Mouse (Mus musculus) forebrain, embryonic 15.5 days (tissue): ENCODE measurements around the gene Tmbim7. TPM values are rescaled to one million over a fixed set of nuclear protein-coding genes. Genes with fewer than 3 reads are reported as not detected.
"Not testable (repeated sequence)": the region's sequence is repeated elsewhere in the genome, so short reads cannot be mapped to it uniquely, and the experiment has no call there.

ENCODE experiments used
- ATAC-seq: fragments of 200-750 bp; cut with Nextera tagmentation; replicated peaks from 2 replicates; pipeline ENCODE4 v1.8.0; 2017; ENCODE audit warnings: mild to moderate bottlenecking, moderate TSS enrichment, moderate library complexity
- H3K27ac ChIP-seq: fragments of 300-500 bp; sonication (generic); replicated peaks from 2 replicates; pipeline ENCODE4 v1.5.1; 2015; ENCODE audit warnings: mild to moderate bottlenecking, inconsistent platforms
- H3K27me3 ChIP-seq: fragments of 300-500 bp; sonication (generic); 2 replicates; pipeline ENCODE4 v1.6.1; 2015; ENCODE audit warnings: inconsistent platforms
- H3K36me3 ChIP-seq: fragments of 300-500 bp; sonication (generic); 2 replicates; pipeline ENCODE4 v1.6.1; 2015; ENCODE audit warnings: mild to moderate bottlenecking, inconsistent platforms
- H3K4me1 ChIP-seq: fragments of 300-500 bp; sonication (generic); 2 replicates; pipeline ENCODE4 v1.6.1; 2015; ENCODE audit warnings: inconsistent platforms
- H3K4me2 ChIP-seq: fragments of 300-500 bp; sonication (generic); replicated peaks from 2 replicates; pipeline ENCODE4 v1.6.1; 2015; ENCODE audit warnings: mild to moderate bottlenecking, inconsistent platforms
- H3K4me3 ChIP-seq: fragments of 300-500 bp; sonication (generic); 2 replicates; pipeline ENCODE4 v1.5.1; 2015; ENCODE audit warnings: mild to moderate bottlenecking, inconsistent platforms
- H3K9ac ChIP-seq: fragments of 300-500 bp; sonication (generic); replicated peaks from 2 replicates; pipeline ENCODE4 v1.6.1; 2015; ENCODE audit warnings: mild to moderate bottlenecking, inconsistent platforms
- H3K9me3 ChIP-seq: fragments of 300-500 bp; sonication (generic); 2 replicates; pipeline ENCODE4 v1.6.1; 2016; ENCODE audit warnings: inconsistent platforms
- WGBS: fragments of 180-500 bp; shearing (Covaris S2); methylation state at CpG from one replicate; pipeline ENCODE4 v1.1.7; 2015; ENCODE audit warnings: mixed read lengths; 5-methylcytosine and 5-hydroxymethylcytosine counted together
- polyA plus RNA-seq: library from polyadenylated mRNA; unstranded; fragments of >200 nt; fragmentation: Nextera tagmentation; extraction: Ambion mirVana; gene quantifications from 2 replicates; pipeline ENCODE4 v1.2.1, GENCODE M21; 2015

The Tmbim7 gene
- polyA plus RNA-seq, 1 experiment from 2014 or later: not detected

DNA sequence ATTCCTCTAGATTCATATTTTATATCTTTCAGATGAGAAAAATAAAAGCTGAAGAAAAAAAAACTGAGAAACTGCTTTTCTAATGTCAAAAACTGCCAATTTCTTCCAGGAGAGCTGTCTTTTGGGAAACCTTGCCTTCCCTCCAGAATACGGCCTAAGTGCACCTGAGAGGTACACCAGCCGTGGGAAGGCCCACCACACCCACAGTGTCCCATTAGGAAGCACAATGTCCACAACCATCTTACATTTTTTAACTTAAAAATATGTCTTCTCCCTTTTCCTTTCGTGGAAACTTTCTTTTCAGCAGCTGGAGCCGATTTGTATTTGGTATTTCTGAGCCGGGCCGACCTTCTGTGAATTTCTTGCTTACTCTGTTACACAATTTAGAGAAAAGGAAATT lies 4.4 kb upstream of the Tmbim7 start:
- peak overlapping the region; percentile 93 for H3K4me3 ChIP-seq
- H3K4me2 ChIP-seq: peak overlapping the region; percentile 49
- peak overlapping the region; percentile 84; the same call in 1 of the 2 replicates for H3K9ac ChIP-seq
- no peak for ATAC-seq
- H3K9me3 ChIP-seq: no peaks in the 10 kb centered on the region
- peaks cover 22% of the 10 kb centered on the region for H3K36me3 ChIP-seq
- WGBS: 22% methylated on average over 6 of the region's 6 CpGs
- peaks cover 15% of the 10 kb centered on the region for H3K4me1 ChIP-seq
- H3K27me3 ChIP-seq: no peaks in the 10 kb centered on the region
- H3K27ac ChIP-seq: no peak overlapping the region

DNA sequence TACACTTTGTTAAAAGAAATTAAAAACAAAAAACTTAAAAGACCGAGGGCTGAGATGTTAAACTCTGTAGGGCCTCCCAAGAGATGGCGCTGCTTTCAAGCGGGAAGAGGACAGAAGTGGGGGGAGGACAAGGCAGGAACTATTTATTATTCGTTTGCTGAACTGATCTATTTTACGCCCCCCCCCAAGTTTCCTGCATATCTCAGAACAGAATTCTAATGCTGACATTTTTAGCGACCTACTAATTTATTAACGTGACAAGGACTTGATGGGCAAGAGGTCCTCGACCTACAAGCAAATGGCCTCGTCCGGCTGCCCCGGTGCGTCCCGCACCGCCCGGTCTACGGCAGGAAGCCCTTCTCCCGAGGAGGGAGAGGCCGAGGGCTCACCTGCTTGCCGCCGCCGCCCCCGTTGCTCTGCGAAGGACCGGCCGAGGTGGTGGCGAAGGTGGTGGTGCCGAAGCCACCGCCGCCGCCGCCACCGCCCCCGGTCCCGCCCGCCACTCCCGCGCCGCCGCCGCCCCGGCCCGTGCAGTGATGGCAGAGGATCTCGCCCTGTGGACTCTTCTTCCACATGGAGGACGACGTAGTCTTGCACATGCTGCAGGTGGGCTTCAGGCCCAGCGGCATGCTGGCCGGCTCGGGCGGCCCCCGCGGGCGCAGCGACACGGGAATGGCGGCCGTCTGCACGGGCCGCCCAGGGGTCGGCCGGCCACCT lies 3.8 kb upstream of the Tmbim7 start:
- no peaks in the 10 kb centered on the region for H3K27me3 ChIP-seq
- H3K4me3 ChIP-seq: peak overlapping the region; percentile 93
- H3K9ac ChIP-seq: peak overlapping the region; percentile 84
- peaks cover 19% of the 10 kb centered on the region for H3K36me3 ChIP-seq
- H3K4me1 ChIP-seq: peaks cover 15% of the 10 kb centered on the region
- H3K4me2 ChIP-seq: peak overlapping the region; percentile 49
- H3K27ac ChIP-seq: peak overlapping the region; percentile 85
- H3K9me3 ChIP-seq: no peaks in the 10 kb centered on the region
- under 1% methylated on average over 60 of the region's 60 CpGs for WGBS
- ATAC-seq: peak; percentile 87

DNA sequence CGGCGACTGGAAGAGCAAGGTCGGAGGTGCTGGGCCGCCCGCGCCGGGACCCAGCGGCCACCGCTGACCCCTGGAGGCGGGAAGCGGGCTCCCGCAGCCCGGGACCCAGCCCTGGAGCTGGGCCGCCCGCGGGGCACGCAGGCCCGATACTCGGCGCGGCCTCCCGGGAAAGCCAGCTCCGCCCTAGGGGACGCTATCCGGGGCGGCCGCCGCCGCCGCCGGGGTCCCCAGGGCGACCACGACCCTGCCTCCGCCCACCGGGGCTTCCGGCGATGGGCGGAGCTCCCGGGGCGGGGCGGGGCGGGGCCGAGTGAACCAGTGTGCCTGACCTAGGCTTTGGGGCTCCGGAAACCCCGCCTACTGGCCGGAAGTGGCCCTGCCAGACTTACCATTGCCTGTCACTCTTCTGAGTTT lies 3.3 kb upstream of the Tmbim7 start:
- peak; percentile 96 for ATAC-seq
- peak overlapping the region; percentile 85 for H3K27ac ChIP-seq
- peak overlapping the region; percentile 93 for H3K4me3 ChIP-seq
- no peaks in the 10 kb centered on the region for H3K27me3 ChIP-seq
- WGBS: 0% methylated on average over 24 of the region's 46 CpGs
- peaks cover 15% of the 10 kb centered on the region for H3K36me3 ChIP-seq
- peaks cover 15% of the 10 kb centered on the region for H3K4me1 ChIP-seq
- peak overlapping the region; percentile 49 for H3K4me2 ChIP-seq
- peak overlapping the region; percentile 84 for H3K9ac ChIP-seq
- no peaks in the 10 kb centered on the region for H3K9me3 ChIP-seq

DNA sequence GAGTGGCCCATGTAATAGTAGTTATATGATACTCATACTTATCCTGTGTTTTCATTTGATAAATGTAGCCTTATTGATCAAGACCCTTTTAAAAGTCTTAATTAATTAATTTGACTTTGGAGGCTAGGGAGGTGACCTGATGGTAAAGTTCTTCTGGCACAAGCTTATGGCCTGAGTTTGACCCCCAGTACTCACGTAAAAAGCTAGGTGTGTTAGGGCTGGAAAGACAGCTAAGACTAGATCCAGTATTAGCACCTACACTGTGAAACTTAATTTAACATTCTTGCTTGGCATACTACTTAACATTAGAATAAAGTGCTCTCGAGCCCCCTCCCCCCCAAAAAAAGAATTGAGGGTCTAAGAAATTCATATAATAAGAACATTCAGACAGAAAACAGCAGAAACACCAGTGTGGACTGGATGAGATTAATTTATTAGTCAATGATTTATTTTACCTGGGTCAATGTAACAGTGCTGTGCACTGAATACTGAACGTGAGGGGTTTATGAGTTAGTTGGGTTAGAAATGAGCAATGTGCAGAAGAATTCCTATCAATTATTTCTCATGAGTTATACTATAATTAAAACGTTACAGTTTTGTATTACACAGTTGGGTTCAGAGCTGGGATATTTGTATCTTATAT lies 2.7 kb upstream of the Tmbim7 start:
- Histone ChIP-seq H3K36me3 (peaks cover 11% of the 10 kb centered on the region), H3K4me3 (peak overlapping the region; percentile 93; the same call in 1 of the 2 replicates), H3K4me2 (peak overlapping the region; percentile 49; the same call in 1 of the 2 replicates), H3K4me1 (peaks cover 15% of the 10 kb centered on the region), H3K9ac (no peak overlapping the region), H3K9me3 (no peaks in the 10 kb centered on the region), H3K27ac (no peak overlapping the region), H3K27me3 (no peaks in the 10 kb centered on the region)
- ATAC-seq: peak; percentile 11
- WGBS: 58% methylated on average over 4 of the region's 4 CpGs

DNA sequence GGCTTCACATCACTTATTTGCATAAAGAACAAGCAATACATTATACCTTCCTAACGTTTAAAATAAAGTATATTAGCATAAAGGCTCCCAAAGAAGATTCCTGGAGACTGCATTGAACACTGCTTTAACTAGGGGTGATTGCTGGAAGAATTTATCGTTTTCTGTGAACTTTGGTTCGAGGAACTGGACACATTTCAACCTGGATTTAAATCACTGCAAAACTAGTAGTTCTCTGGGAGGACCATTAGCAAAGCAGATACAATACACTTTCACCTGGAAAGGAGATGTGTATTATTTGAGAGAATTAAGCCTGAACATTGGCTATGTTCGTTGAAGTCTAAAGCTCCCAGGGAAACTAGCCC lies 2.2 kb upstream of the Tmbim7 start:
- H3K4me1 ChIP-seq: peaks cover 15% of the 10 kb centered on the region
- no peaks in the 10 kb centered on the region for H3K9me3 ChIP-seq
- H3K27me3 ChIP-seq: no peaks in the 10 kb centered on the region
- no peak overlapping the region for H3K9ac ChIP-seq
- H3K4me3 ChIP-seq: no peak overlapping the region
- ATAC-seq: no peak
- peaks cover 9% of the 10 kb centered on the region for H3K36me3 ChIP-seq
- 72% methylated on average over 4 of the region's 4 CpGs for WGBS
- H3K4me2 ChIP-seq: no peak overlapping the region
- no peak overlapping the region for H3K27ac ChIP-seq

DNA sequence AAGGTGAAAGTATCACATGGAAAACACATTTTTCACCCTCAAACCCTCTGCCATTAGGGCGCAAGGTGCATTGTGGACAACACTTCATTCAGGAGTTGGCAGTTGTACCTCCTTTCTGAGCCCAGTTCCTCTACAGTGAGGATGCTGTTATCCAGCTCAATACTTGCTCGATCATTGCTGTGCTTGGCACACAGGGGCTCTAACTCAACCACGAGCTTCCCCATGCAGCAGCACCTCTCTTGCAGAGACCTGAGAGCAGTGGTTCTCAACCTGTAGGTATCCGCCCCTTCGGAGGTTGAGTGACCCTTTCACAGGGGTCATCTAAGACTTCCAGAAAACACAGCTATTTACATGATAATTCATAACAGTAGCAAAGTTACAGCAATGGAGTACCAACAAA lies 640 bp downstream of the Tmbim7 start:
- no peak for ATAC-seq
- no peak overlapping the region for H3K4me3 ChIP-seq
- H3K4me1 ChIP-seq: peaks cover 5% of the 10 kb centered on the region
- H3K36me3 ChIP-seq: no peaks in the 10 kb centered on the region
- WGBS: 91% methylated on average over 5 of the region's 5 CpGs
- no peaks in the 10 kb centered on the region for H3K27me3 ChIP-seq
- H3K4me2 ChIP-seq: no peak overlapping the region
- no peaks in the 10 kb centered on the region for H3K9me3 ChIP-seq
- H3K9ac ChIP-seq: no peak overlapping the region
- no peak overlapping the region for H3K27ac ChIP-seq

DNA sequence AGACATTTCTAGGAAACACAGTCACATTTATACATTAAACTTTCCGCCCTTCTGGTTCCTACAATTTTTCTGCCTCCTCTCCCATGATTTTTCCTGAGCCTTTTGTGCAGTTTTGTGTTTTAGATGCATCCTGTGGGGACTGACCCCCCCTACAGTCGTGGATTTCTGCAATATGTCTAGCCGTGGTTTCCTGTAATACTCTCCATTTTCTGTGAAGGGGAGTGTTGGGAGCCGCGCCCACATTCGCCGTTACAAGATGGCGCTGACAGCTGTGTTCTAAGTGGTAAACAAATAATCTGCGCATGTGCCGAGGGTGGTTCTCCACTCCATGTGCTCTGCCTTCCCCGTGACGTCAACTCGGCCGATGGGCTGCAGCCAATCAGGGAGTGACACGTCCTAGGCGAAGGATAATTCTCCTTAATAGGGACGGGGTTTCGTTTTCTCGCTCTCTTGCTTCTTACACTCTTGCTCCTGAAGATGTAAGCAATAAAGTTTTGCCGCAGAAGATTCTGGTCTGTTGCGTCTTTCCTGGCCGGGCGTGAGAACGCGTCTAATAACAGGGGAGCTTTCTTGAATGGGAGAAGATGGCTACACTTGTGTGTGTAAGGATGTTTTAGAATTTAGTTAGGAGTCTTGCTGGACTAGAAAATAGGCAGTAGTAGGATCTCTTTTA lies 2.1 kb downstream of the Tmbim7 start:
- not testable (repeated sequence) for H3K4me1 ChIP-seq, H3K4me2 ChIP-seq, H3K9me3 ChIP-seq, H3K4me3 ChIP-seq, H3K9ac ChIP-seq, H3K36me3 ChIP-seq, ATAC-seq, H3K27me3 ChIP-seq, H3K27ac ChIP-seq
- 93% methylated on average over 15 of the region's 25 CpGs for WGBS

DNA sequence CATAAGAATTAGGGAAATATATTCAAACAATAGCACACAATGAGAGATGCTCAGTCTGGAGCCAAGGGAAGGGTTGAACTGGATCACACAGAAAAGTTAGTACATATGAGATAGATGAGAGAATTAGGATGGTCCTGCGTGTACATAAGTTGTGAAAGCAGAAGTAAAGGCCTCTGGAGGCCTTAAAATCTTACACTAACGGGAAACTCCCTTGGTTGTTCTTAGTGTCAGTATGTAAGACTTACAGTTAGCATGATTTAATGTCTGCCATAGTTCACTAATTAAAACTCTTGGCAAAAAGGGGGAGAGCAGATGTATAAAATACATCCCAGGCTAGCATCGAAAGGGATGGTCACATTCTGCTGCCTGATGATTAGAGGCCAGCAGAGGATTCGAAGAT lies 2.8 kb downstream of the Tmbim7 start:
- Histone ChIP-seq H3K27ac (no peak overlapping the region), H3K9me3 (no peaks in the 10 kb centered on the region), H3K4me3 (no peak overlapping the region), H3K27me3 (no peaks in the 10 kb centered on the region), H3K36me3 (no peaks in the 10 kb centered on the region), H3K9ac (no peak overlapping the region), H3K4me1 (no peaks in the 10 kb centered on the region), H3K4me2 (no peak overlapping the region)
- no peak for ATAC-seq
- 93% methylated on average over 4 of the region's 4 CpGs for WGBS

DNA sequence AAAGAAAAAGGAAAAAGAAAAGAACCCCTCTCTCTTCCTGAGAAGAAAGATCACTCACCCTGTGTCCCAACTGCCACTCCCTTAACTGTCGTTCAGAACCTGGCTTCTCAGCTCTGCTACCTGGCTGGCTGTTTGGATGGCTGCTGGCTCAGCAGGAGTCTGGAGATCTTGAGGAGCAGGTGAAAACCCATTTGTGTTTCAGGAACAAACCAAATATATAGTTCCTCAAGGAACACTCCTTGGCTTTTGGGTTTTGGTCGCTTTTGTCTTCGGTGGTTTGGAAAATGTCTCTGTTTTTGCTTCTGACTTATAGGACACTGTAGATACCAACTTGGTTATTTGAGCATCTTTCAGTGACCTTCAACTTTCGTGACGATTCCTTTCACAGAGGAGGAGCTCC lies 6.1 kb downstream of the Tmbim7 start, which contains the start of gene Gatad1:
Gene Gatad1 (minus strand): TSS at position 101 of the 400 bp plus-strand sequence.
- no peak within 1 kb of the TSS for H3K9ac ChIP-seq
- ATAC-seq: no peak
- no peaks in the 10 kb centered on the region for H3K27me3 ChIP-seq
- no peak within 1 kb of the TSS for H3K27ac ChIP-seq
- H3K4me3 ChIP-seq: no peak within 1 kb of the TSS
- WGBS: 84% methylated on average over 5 of the region's 5 CpGs
- H3K9me3 ChIP-seq: no peaks in the 10 kb centered on the region
- H3K36me3 ChIP-seq: no peaks in the 10 kb centered on the region
- H3K4me1 ChIP-seq: no peaks in the 10 kb centered on the region
- H3K4me2 ChIP-seq: no peak within 1 kb of the TSS

DNA sequence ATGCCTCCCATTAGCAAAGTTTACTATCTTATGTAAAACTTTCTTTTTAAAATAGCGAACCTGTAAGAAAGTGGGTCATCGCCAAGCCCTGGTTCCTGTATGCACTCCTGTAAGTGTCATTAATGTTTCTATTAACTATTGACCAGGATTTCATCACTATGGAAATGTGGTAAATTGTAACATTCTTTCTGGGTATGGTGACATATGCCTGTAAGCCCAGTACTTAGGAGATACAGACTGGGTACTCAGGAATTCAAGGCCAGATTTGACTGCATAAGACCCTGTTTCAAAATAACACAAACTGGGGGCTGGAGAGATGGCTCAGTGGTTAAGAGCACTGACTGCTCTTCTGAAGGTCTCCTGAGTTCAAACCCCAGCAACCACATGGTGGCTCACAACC lies 14.2 kb downstream of the Tmbim7 start:
- Histone ChIP-seq H3K4me3 (no peak overlapping the region), H3K4me2 (no peak overlapping the region), H3K36me3 (no peaks in the 10 kb centered on the region), H3K27ac (no peak overlapping the region), H3K4me1 (no peaks in the 10 kb centered on the region), H3K9ac (no peak overlapping the region), H3K27me3 (no peaks in the 10 kb centered on the region), H3K9me3 (no peaks in the 10 kb centered on the region)
- 94% methylated on average over 2 of the region's 2 CpGs for WGBS
- no peak for ATAC-seq

DNA sequence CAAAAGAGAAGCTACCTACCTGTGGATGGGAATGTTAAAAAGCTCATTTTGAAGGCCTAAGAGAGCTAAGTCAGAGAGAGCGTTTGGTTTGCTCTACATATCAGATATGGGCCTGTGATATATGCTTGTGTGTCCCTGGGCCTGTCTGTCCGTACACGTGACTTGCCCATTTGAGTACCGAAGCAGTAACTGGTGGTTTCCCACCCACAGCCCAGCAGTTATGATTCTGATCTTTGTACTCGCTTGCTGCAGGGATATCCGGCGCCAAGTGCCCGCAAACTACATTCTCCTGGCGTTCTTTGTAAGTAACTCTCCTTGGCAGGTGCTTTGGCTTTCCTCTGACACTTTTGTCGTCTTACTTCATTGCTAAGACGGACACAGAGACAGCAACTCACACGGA lies 15.6 kb downstream of the Tmbim7 start:
- no peak overlapping the region for H3K4me2 ChIP-seq
- no peaks in the 10 kb centered on the region for H3K36me3 ChIP-seq
- no peaks in the 10 kb centered on the region for H3K9me3 ChIP-seq
- no peak overlapping the region for H3K27ac ChIP-seq
- H3K4me3 ChIP-seq: no peak overlapping the region
- no peak for ATAC-seq
- no peaks in the 10 kb centered on the region for H3K4me1 ChIP-seq
- H3K27me3 ChIP-seq: no peaks in the 10 kb centered on the region
- WGBS: 83% methylated on average over 12 of the region's 12 CpGs
- no peak overlapping the region for H3K9ac ChIP-seq

DNA sequence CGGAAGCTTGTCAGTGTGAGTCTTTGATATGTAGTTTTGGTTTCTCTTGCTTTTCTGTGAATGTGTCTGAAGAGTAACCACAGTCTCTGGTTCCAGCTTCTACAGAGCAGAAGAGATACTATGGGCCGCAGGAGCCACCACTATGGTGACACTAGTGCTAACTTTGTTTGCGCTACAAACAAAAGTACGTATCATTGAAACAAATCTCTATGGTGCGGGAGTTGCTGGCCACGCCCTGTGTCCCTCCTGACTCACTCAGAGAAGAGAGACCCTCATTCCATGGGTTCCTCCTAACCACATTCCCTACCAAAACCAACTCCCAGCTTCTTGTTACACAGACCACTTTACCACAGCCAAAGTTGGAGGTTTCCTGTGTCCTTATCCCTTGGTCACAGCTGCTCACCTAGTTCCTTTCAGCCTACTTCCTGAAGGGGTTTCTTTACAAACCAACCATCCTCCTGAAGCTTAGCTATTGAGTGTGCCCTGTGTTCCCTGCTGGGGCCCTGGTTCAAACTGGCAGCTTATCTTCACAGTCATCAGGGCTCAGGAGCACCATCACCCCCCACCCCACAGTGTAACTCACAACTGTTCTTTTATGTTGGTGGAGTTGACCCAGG lies 19.1 kb downstream of the Tmbim7 start:
- no peaks in the 10 kb centered on the region for H3K9me3 ChIP-seq
- no peak overlapping the region for H3K4me3 ChIP-seq
- no peak for ATAC-seq
- H3K4me1 ChIP-seq: no peaks in the 10 kb centered on the region
- no peaks in the 10 kb centered on the region for H3K36me3 ChIP-seq
- H3K4me2 ChIP-seq: no peak overlapping the region
- H3K9ac ChIP-seq: no peak overlapping the region
- H3K27me3 ChIP-seq: no peaks in the 10 kb centered on the region
- WGBS: 92% methylated on average over 6 of the region's 6 CpGs
- no peak overlapping the region for H3K27ac ChIP-seq
